Mouse (Mus musculus): ENCODE results near the gene Mllt6. TPM values are rescaled to one million over a fixed set of nuclear protein-coding genes. Genes with fewer than 3 reads are reported as not detected.
"Not testable (repeated sequence)": the region's sequence is repeated elsewhere in the genome, so short reads cannot be mapped to it uniquely, and the experiment has no call there.

The Mllt6 gene
- polyA plus RNA-seq, 1 experiment from 2014 or later, result 4.1 TPM

- WGBS, result 79% methylated on average over 15 of the region's 15 CpGs
- H3K36me3 ChIP-seq (ENCODE audit: control insufficient read depth, insufficient read depth, low read length), result peaks cover 23% of the 10 kb centered on the region
Measured at GRCm38 (mm10) chr11:97718281-97718860, 55.2 kb downstream of the Mllt6 start.

GRCm38 (mm10) chr11:97719041-97719440 is 55.8 kb downstream of the Mllt6 start:
- 79% methylated on average over 4 of the region's 4 CpGs for WGBS

More at GRCm38 (mm10) chr11:97718281-97718860, 55.2 kb downstream of the Mllt6 start:
- ATAC-seq (ENCODE audit: low FRiP score) (no peak), DNase-seq (ENCODE audit: low spot score) (no peak)
- H3K9ac ChIP-seq (ENCODE audit: low read depth, low read length), result no peak overlapping the region
- H3K4me1 ChIP-seq (replicated peaks; ENCODE audit: control insufficient read depth, insufficient read depth, low read length), result no peaks in the 10 kb centered on the region
- no peak overlapping the region for H3K4me3 ChIP-seq (ENCODE audit: low read depth, low read length)
- H3K27ac ChIP-seq (ENCODE audit: low read depth, low read length), result no peak overlapping the region
- H3K4me2 ChIP-seq (replicated peaks; ENCODE audit: low read depth, low read length), result no peak overlapping the region
- H3K9me3 ChIP-seq (ENCODE audit: control insufficient read depth, low read length), result no peaks in the 10 kb centered on the region
- no peaks in the 10 kb centered on the region for H3K27me3 ChIP-seq (ENCODE audit: control insufficient read depth, insufficient read depth, low read length)

GRCm38 (mm10) chr11:97721338-97721737 is 58.1 kb downstream of the Mllt6 start:
- WGBS, result 94% methylated on average over 4 of the region's 4 CpGs
- Histone ChIP-seq H3K4me2 (replicated peaks; ENCODE audit: low read depth, low read length) (no peak overlapping the region), H3K9me3 (ENCODE audit: control insufficient read depth, low read length) (no peaks in the 10 kb centered on the region), H3K9ac (ENCODE audit: low read depth, low read length) (no peak overlapping the region), H3K4me3 (ENCODE audit: low read depth, low read length) (no peak overlapping the region), H3K27me3 (ENCODE audit: control insufficient read depth, insufficient read depth, low read length) (no peaks in the 10 kb centered on the region), H3K36me3 (ENCODE audit: control insufficient read depth, insufficient read depth, low read length) (peaks cover 22% of the 10 kb centered on the region), H3K4me1 (replicated peaks; ENCODE audit: control insufficient read depth, insufficient read depth, low read length) (no peaks in the 10 kb centered on the region), H3K27ac (ENCODE audit: low read depth, low read length) (no peak overlapping the region)
- DNase-seq (ENCODE audit: low spot score), result no peak
- ATAC-seq (ENCODE audit: low FRiP score), result no peak

More at GRCm38 (mm10) chr11:97719041-97719440, 55.8 kb downstream of the Mllt6 start:
- no peak for DNase-seq (ENCODE audit: low spot score)
- Histone ChIP-seq H3K9me3 (ENCODE audit: control insufficient read depth, low read length) (no peaks in the 10 kb centered on the region), H3K9ac (ENCODE audit: low read depth, low read length) (no peak overlapping the region), H3K27ac (ENCODE audit: low read depth, low read length) (no peak overlapping the region), H3K4me3 (ENCODE audit: low read depth, low read length) (no peak overlapping the region), H3K4me2 (replicated peaks; ENCODE audit: low read depth, low read length) (no peak overlapping the region), H3K27me3 (ENCODE audit: control insufficient read depth, insufficient read depth, low read length) (no peaks in the 10 kb centered on the region), H3K36me3 (ENCODE audit: control insufficient read depth, insufficient read depth, low read length) (peaks cover 20% of the 10 kb centered on the region), H3K4me1 (replicated peaks; ENCODE audit: control insufficient read depth, insufficient read depth, low read length) (no peaks in the 10 kb centered on the region)
- ATAC-seq (ENCODE audit: low FRiP score), result no peak

GRCm38 (mm10) chr11:97723709-97724108 is 60.5 kb downstream of the Mllt6 start:
- H3K9ac ChIP-seq (ENCODE audit: low read depth, low read length), result no peak overlapping the region
- DNase-seq (ENCODE audit: low spot score), result no peak
- 81% methylated on average over 7 of the region's 7 CpGs for WGBS
- no peak overlapping the region for H3K4me2 ChIP-seq (replicated peaks; ENCODE audit: low read depth, low read length)
- no peaks in the 10 kb centered on the region for H3K27me3 ChIP-seq (ENCODE audit: control insufficient read depth, insufficient read depth, low read length)
- H3K4me3 ChIP-seq (ENCODE audit: low read depth, low read length), result no peak overlapping the region
- H3K9me3 ChIP-seq (ENCODE audit: control insufficient read depth, low read length), result no peaks in the 10 kb centered on the region
- H3K36me3 ChIP-seq (ENCODE audit: control insufficient read depth, insufficient read depth, low read length), result peaks cover 20% of the 10 kb centered on the region
- no peaks in the 10 kb centered on the region for H3K4me1 ChIP-seq (replicated peaks; ENCODE audit: control insufficient read depth, insufficient read depth, low read length)
- no peak overlapping the region for H3K27ac ChIP-seq (ENCODE audit: low read depth, low read length)
- no peak for ATAC-seq (ENCODE audit: low FRiP score)

- H3K9me3 ChIP-seq (ENCODE audit: control insufficient read depth, low read length), result no peaks in the 10 kb centered on the region
- no peaks in the 10 kb centered on the region for H3K27me3 ChIP-seq (ENCODE audit: control insufficient read depth, insufficient read depth, low read length)
- H3K9ac ChIP-seq (ENCODE audit: low read depth, low read length), result no peak overlapping the region
- no peak overlapping the region for H3K4me2 ChIP-seq (replicated peaks; ENCODE audit: low read depth, low read length)
- DNase-seq (ENCODE audit: low spot score), result no peak
- ATAC-seq (ENCODE audit: low FRiP score), result no peak
- 86% methylated on average over 7 of the region's 7 CpGs for WGBS
- H3K36me3 ChIP-seq (ENCODE audit: control insufficient read depth, insufficient read depth, low read length), result 0 out of 2 replicates have a peak, but pooled peaks cover 2% of the 10 kb centered on the region
- H3K4me3 ChIP-seq (ENCODE audit: low read depth, low read length), result no peak overlapping the region
- H3K4me1 ChIP-seq (replicated peaks; ENCODE audit: control insufficient read depth, insufficient read depth, low read length), result no peaks in the 10 kb centered on the region
- no peak overlapping the region for H3K27ac ChIP-seq (ENCODE audit: low read depth, low read length)
Measured at GRCm38 (mm10) chr11:97728311-97728710, 65.1 kb downstream of the Mllt6 start.

GRCm38 (mm10) chr11:97728730-97729129 is 65.5 kb downstream of the Mllt6 start:
- no peaks in the 10 kb centered on the region for H3K27me3 ChIP-seq (ENCODE audit: control insufficient read depth, insufficient read depth, low read length)
- ATAC-seq (ENCODE audit: low FRiP score) (no peak), DNase-seq (ENCODE audit: low spot score) (no peak)
- H3K4me3 ChIP-seq (ENCODE audit: low read depth, low read length), result no peak overlapping the region
- 0 out of 2 replicates have a peak, but pooled peaks cover 2% of the 10 kb centered on the region for H3K36me3 ChIP-seq (ENCODE audit: control insufficient read depth, insufficient read depth, low read length)
- no peaks in the 10 kb centered on the region for H3K4me1 ChIP-seq (replicated peaks; ENCODE audit: control insufficient read depth, insufficient read depth, low read length)
- H3K9ac ChIP-seq (ENCODE audit: low read depth, low read length), result no peak overlapping the region
- H3K4me2 ChIP-seq (replicated peaks; ENCODE audit: low read depth, low read length), result no peak overlapping the region
- H3K27ac ChIP-seq (ENCODE audit: low read depth, low read length), result no peak overlapping the region
- WGBS, result 87% methylated on average over 7 of the region's 7 CpGs
- no peaks in the 10 kb centered on the region for H3K9me3 ChIP-seq (ENCODE audit: control insufficient read depth, low read length)

GRCm38 (mm10) chr11:97733689-97734088 is 70.5 kb downstream of the Mllt6 start:
- DNase-seq (ENCODE audit: low spot score), result peak; percentile 16

GRCm38 (mm10) chr11:97734810-97735209 is 71.6 kb downstream of the Mllt6 start:
- 87% methylated on average over 5 of the region's 5 CpGs for WGBS
- not testable (repeated sequence) for H3K36me3 ChIP-seq (ENCODE audit: control insufficient read depth, insufficient read depth, low read length); H3K4me1 ChIP-seq (replicated peaks; ENCODE audit: control insufficient read depth, insufficient read depth, low read length); ATAC-seq (ENCODE audit: low FRiP score); H3K27ac ChIP-seq (ENCODE audit: low read depth, low read length); H3K4me2 ChIP-seq (replicated peaks; ENCODE audit: low read depth, low read length); H3K4me3 ChIP-seq (ENCODE audit: low read depth, low read length); H3K9ac ChIP-seq (ENCODE audit: low read depth, low read length); DNase-seq (ENCODE audit: low spot score); H3K9me3 ChIP-seq (ENCODE audit: control insufficient read depth, low read length); H3K27me3 ChIP-seq (ENCODE audit: control insufficient read depth, insufficient read depth, low read length)

More at GRCm38 (mm10) chr11:97733689-97734088, 70.5 kb downstream of the Mllt6 start:
- 55% methylated on average over 10 of the region's 10 CpGs for WGBS
- no peaks in the 10 kb centered on the region for H3K4me1 ChIP-seq (replicated peaks; ENCODE audit: control insufficient read depth, insufficient read depth, low read length)
- no peak overlapping the region for H3K9ac ChIP-seq (ENCODE audit: low read depth, low read length)
- no peaks in the 10 kb centered on the region for H3K27me3 ChIP-seq (ENCODE audit: control insufficient read depth, insufficient read depth, low read length)
- no peak overlapping the region for H3K27ac ChIP-seq (ENCODE audit: low read depth, low read length)
- no peak overlapping the region for H3K4me3 ChIP-seq (ENCODE audit: low read depth, low read length)
- no peaks in the 10 kb centered on the region for H3K36me3 ChIP-seq (ENCODE audit: control insufficient read depth, insufficient read depth, low read length)
- no peak for ATAC-seq (ENCODE audit: low FRiP score)
- no peaks in the 10 kb centered on the region for H3K9me3 ChIP-seq (ENCODE audit: control insufficient read depth, low read length)
- H3K4me2 ChIP-seq (replicated peaks; ENCODE audit: low read depth, low read length), result no peak overlapping the region
